ENCODE assay signal across 26 mouse cellular contexts in genomic region chr6:130337411-130337810, GRCm38 (mm10). TPM values are rescaled to one million over a fixed set of nuclear protein-coding genes. Genes with fewer than 3 reads are reported as not detected.
"Had no signal": no experiment of that assay in that cellular context is flagged by ENCODE, and none has a peak within 500 bp of the region (broad histone marks: within the 10 kb centered on the region; RNA-seq: fewer than 3 reads in every experiment).

Klra3 (minus strand) TSS chr6:130337574.

- H3K27me3 ChIP-seq: liver, embryonic 12.5 days; midbrain, embryonic 12.5 days; neural tube, embryonic 12.5 days had no signal

- H3K4me1 ChIP-seq: liver, embryonic 12.5 days; midbrain, embryonic 10.5 days; midbrain, embryonic 12.5 days; neural tube, embryonic 12.5 days had no signal

- H3K4me3 ChIP-seq: liver, embryonic 12.5 days; midbrain, embryonic 10.5 days; midbrain, embryonic 12.5 days; neural tube, embryonic 12.5 days had no signal

- H3K36me3 ChIP-seq: liver, embryonic 12.5 days; midbrain, embryonic 10.5 days; midbrain, embryonic 12.5 days; neural tube, embryonic 12.5 days had no signal

- ATAC-seq: liver, embryonic 12.5 days; midbrain, embryonic 16.5 days had no signal

- H3K4me2 ChIP-seq: liver, embryonic 12.5 days; lung, embryonic 14.5 days; midbrain, embryonic 12.5 days; neural tube, embryonic 12.5 days had no signal

- H3K9ac ChIP-seq: liver, embryonic 12.5 days; liver, embryonic 14.5 days; lung, embryonic 14.5 days; midbrain, embryonic 12.5 days; neural tube, embryonic 12.5 days had no signal

- H3K27ac ChIP-seq: liver, embryonic 12.5 days; liver, embryonic 14.5 days; midbrain, embryonic 10.5 days; midbrain, embryonic 12.5 days; neural tube, embryonic 12.5 days had no signal

- H3K9me3 ChIP-seq: liver, embryonic 12.5 days; midbrain, embryonic 12.5 days; neural tube, embryonic 12.5 days had no signal

- DNase-seq: lung, adult 18-20 months; lung, embryonic 14.5 days; lung, postnatal 10 days; lung, postnatal 4 days; midbrain, embryonic 14.5 days; retina, postnatal 1 day; right cerebral cortex, adult 18-20 months; right cerebral cortex, postnatal 25 days; right cerebral cortex, postnatal 4 days; spleen, adult 18-20 months; thymus, adult 2 months; thymus, postnatal 25 days; thymus, postnatal 4 days had no signal

RNA-seq across cellular contexts. Expression of gene Klra3, which starts in this region (rescaled TPM):
- total RNA-seq: megakaryocyte progenitor cell, adult 5-6 weeks had no signal
- polyA plus RNA-seq: liver, embryonic 12.5 days; liver, embryonic 14.5 days; liver, embryonic 16.5 days; lung, embryonic 14.5 days; lung, embryonic 16.5 days; midbrain, embryonic 10.5 days; midbrain, embryonic 12.5 days; midbrain, embryonic 14.5 days; midbrain, embryonic 16.5 days; neural tube, embryonic 12.5 days; neural tube, embryonic 14.5 days; small intestine, adult 2 months; stomach, embryonic 14.5 days; stomach, embryonic 16.5 days; thymus, adult 2 months had no signal
